ENCODE assay signal across 11 mouse cellular contexts in the genomic region with DNA sequence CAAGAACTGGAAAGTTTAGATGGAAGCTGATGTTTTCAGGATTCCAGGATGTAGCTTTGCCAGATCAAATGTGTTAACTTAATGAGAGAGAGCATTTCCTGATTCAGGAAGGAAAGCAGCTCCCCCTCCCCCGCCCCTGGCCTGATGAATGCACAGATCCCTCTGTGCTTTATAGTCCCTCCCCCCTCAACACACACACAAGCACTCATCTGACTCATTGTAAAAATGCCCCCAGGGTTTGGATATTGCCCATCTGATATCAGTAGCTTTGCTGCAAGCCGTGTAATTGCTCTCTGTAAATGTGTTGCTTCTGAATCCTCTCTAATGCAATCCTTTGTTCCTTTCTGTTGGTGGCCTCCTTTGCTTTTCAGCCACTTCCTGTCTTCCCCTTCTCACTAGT.
DNase-seq lines count a peak whose midpoint lies in the region; ATAC-seq and TF ChIP-seq lines count a peak whose summit lies in the region.
"Had no signal": no experiment of that assay in that cellular context is flagged by ENCODE, and none has a peak within 500 bp of the region (broad histone marks: within the 10 kb centered on the region; RNA-seq: fewer than 3 reads in every experiment).

No protein-coding gene starts in this region.

- in situ Hi-C loops in Patski (cut with MboI; ENCODE audit: low pct_unique_long_range_greater_than_20kb): no loop called here

- H3K27me3 ChIP-seq in Patski: no peaks in the 10 kb centered on the region
- H3K27me3 ChIP-seq in hindbrain, embryonic 10.5 days (ENCODE audit: insufficient read depth, poor library complexity, severe bottlenecking): no peaks in the 10 kb centered on the region
- H3K27me3 ChIP-seq in midbrain, embryonic 13.5 days: no peaks in the 10 kb centered on the region

- no peak overlapping the region for H3K9ac ChIP-seq in midbrain, embryonic 13.5 days (replicated peaks)

- CTCF ChIA-PET in Patski (lab: Charles Lee): interaction anchor here (1.1 to 1.6 kb wide), 5 partner anchors 9 to 66 kb away, joined by 3 to 6 read pairs (median 3); no protein-coding TSS in a partner anchor

- no peak overlapping the region for H3K4me3 ChIP-seq in hindbrain, embryonic 10.5 days
- no peak overlapping the region for H3K4me3 ChIP-seq in midbrain, embryonic 13.5 days (replicated peaks)

- no peaks in the 10 kb centered on the region for H3K36me3 ChIP-seq in hindbrain, embryonic 10.5 days
- no peaks in the 10 kb centered on the region for H3K36me3 ChIP-seq in midbrain, embryonic 13.5 days

- H3K4me1 ChIP-seq in hindbrain, embryonic 10.5 days (replicated peaks): peaks cover 5% of the 10 kb centered on the region; the same call in 1 of the 2 replicates
- H3K4me1 ChIP-seq in midbrain, embryonic 13.5 days (replicated peaks): peaks cover 10% of the 10 kb centered on the region

- 63% methylated on average over 2 of the region's 2 CpGs for WGBS in hindbrain, embryonic 10.5 days
- 46% methylated on average over 2 of the region's 2 CpGs for WGBS in midbrain, embryonic 13.5 days

- POLR2A ChIA-PET in Patski (lab: Charles Lee): no interaction called here

- ATAC-seq in Patski: peak; percentile 83
- peak; percentile 70 for ATAC-seq in midbrain, embryonic 13.5 days
- no peak for ATAC-seq in erythroblast, adult 5-6 weeks (replicated peaks; ENCODE audit: low FRiP score, poor library complexity, severe bottlenecking)
- no peak for ATAC-seq in granulocyte monocyte progenitor cell, adult 5-6 weeks (replicated peaks; ENCODE audit: poor library complexity, severe bottlenecking)

- no peaks in the 10 kb centered on the region for H3K9me3 ChIP-seq in hindbrain, embryonic 10.5 days
- H3K9me3 ChIP-seq in midbrain, embryonic 13.5 days: no peaks in the 10 kb centered on the region

- no peak overlapping the region for H3K4me2 ChIP-seq in midbrain, embryonic 13.5 days (replicated peaks)

- H3K27ac ChIP-seq in hindbrain, embryonic 10.5 days: peak overlapping the region; percentile 64
- no peak overlapping the region for H3K27ac ChIP-seq in midbrain, embryonic 13.5 days

- peak; percentile 34 for DNase-seq in heart, adult 11 months
- DNase-seq in heart, adult 9 months (ENCODE audit: low spot score in 2 of 2): no peak
- no peak for DNase-seq in Patski (ENCODE audit: low read depth, low spot score)
- peak; percentile 13 for DNase-seq in hindbrain, embryonic 10.5 days (ENCODE audit: low spot score)
- DNase-seq in natural killer cell, adult 2 months (ENCODE audit: low spot score in 2 of 2): no peak
- DNase-seq: B cell, adult 2 months; gastrocnemius, postnatal 36 days; kidney, adult 9 months had no signal

- TF ChIP-seq CTCF in Patski (IDR thresholded peaks at IDR 0.05): no peak

Comparison
In these comparisons a context has a peak if more than half of its experiments do, and no peak if none do; other contexts are left out.
1. DNase-seq: peak in heart, adult 11 months (single experiment) and hindbrain, embryonic 10.5 days (single experiment); none in heart, adult 9 months (0 of 2), Patski (single experiment) and natural killer cell, adult 2 months (0 of 2).
2. ATAC-seq: peak in Patski (single experiment) and midbrain, embryonic 13.5 days (single experiment); none in erythroblast, adult 5-6 weeks (single experiment) and granulocyte monocyte progenitor cell, adult 5-6 weeks (single experiment).